Mouse (Mus musculus) MEL (cell line): ENCODE data around the gene Tradd. TPM values are rescaled to one million over a fixed set of nuclear protein-coding genes. Genes with fewer than 3 reads are reported as not detected.
A peak's percentile ranks its signal among the peaks of the same experiment; 100 is the strongest.

Source experiments
- DNase-seq: peaks from one replicate; pipeline ENCODE4 v3.0.0; 2011; ENCODE audit warnings: low read depth, low spot score
- H3K27ac ChIP-seq: 2 replicates; pipeline ENCODE4 v1.5.1; 2012; ENCODE audit warnings: low read depth, mild to moderate bottlenecking, control low read depth, low read length, moderate library complexity; ENCODE audit not compliant: control insufficient read depth
- H3K27me3 ChIP-seq, 2 experiments: fragments of 150-350 bp in 1 of 2; sonication (generic) in 1 of 2; 2 replicates each; pipeline ENCODE4 v1.6.1; 2012; ENCODE audit warnings: low read length in 2 of 2, mild to moderate bottlenecking in 2 of 2, improper control_type of control experiment in 1 of 2, moderate library complexity in 1 of 2; ENCODE audit not compliant: insufficient read depth in 2 of 2, control insufficient read depth in 1 of 2
- H3K36me3 ChIP-seq, 2 experiments: 2 replicates each; pipeline ENCODE4 v1.6.1; 2012 to 2014; ENCODE audit warnings: low read length in 2 of 2, improper control_type of control experiment in 1 of 2, inconsistent platforms in 1 of 2, mild to moderate bottlenecking in 1 of 2; ENCODE audit not compliant: insufficient read depth in 2 of 2, control insufficient read depth in 1 of 2
- H3K4me1 ChIP-seq, 2 experiments: fragments of 150-350 bp in 1 of 2; sonication (generic) in 1 of 2; 2 replicates each; pipeline ENCODE4 v1.6.1; 2012; ENCODE audit warnings: low read length in 2 of 2, improper control_type of control experiment in 1 of 2, mild to moderate bottlenecking in 1 of 2; ENCODE audit not compliant: insufficient read depth in 2 of 2, control insufficient read depth in 1 of 2
- H3K4me3 ChIP-seq, 2 experiments: fragments of 150-350 bp in 1 of 2; sonication (generic) in 1 of 2; 2 replicates each; pipeline ENCODE4 v1.5.1; 2012; ENCODE audit warnings: low read depth in 2 of 2, low read length in 2 of 2, mild to moderate bottlenecking in 2 of 2, moderate library complexity in 2 of 2, control low read depth in 1 of 2, improper control_type of control experiment in 1 of 2; ENCODE audit not compliant: control insufficient read depth in 1 of 2, insufficient read depth in 1 of 2
- H3K79me2 ChIP-seq: 2 replicates; pipeline ENCODE4 v1.6.1; 2012; ENCODE audit warnings: mild to moderate bottlenecking, low read length, moderate library complexity; ENCODE audit not compliant: control insufficient read depth, poor library complexity, insufficient read depth
- H3K9ac ChIP-seq: 2 replicates; pipeline ENCODE4 v1.6.1; 2012; ENCODE audit warnings: low read depth, mild to moderate bottlenecking, control low read depth, low read length, moderate library complexity; ENCODE audit not compliant: control insufficient read depth, poor library complexity, severe bottlenecking
- H3K9me3 ChIP-seq: fragments of 150-350 bp; sonication (generic); replicated peaks from 2 replicates; pipeline ENCODE4 v1.6.1; 2012; ENCODE audit warnings: mild to moderate bottlenecking, low read length, improper control_type of control experiment, moderate library complexity; ENCODE audit not compliant: insufficient read depth
- CHD1 ChIP-seq: IDR thresholded peaks from 2 replicates; pipeline ENCODE4 v1.6.1; 2012; ENCODE audit warnings: low read depth, mild to moderate bottlenecking, inconsistent platforms, low read length, improper control_type of control experiment
- CHD2 ChIP-seq: IDR thresholded peaks from 2 replicates; pipeline ENCODE4 v1.6.1; 2011; ENCODE audit warnings: low read length, improper control_type of control experiment
- CTCF ChIP-seq, 3 experiments: IDR thresholded peaks in 2 of 3; conservative IDR thresholded peaks in 1 of 3; 2 replicates each; pipeline ENCODE4 v1.5.1; 2011 to 2012; ENCODE audit warnings: low read length in 3 of 3, low read depth in 2 of 3, mild to moderate bottlenecking in 2 of 3, improper control_type of control experiment in 1 of 3, inconsistent platforms in 1 of 3, mixed read lengths in 1 of 3, moderate library complexity in 1 of 3; ENCODE audit not compliant: control insufficient read depth in 1 of 3, insufficient read depth in 1 of 3, poor library complexity in 1 of 3, severe bottlenecking in 1 of 3
- EP300 ChIP-seq, 2 experiments: IDR thresholded peaks; 2 replicates each; pipeline ENCODE4 v1.6.1; 2011; ENCODE audit warnings: improper control_type of control experiment in 2 of 2, low read length in 2 of 2, low read depth in 1 of 2, mild to moderate bottlenecking in 1 of 2
- ETS1 ChIP-seq: IDR thresholded peaks from 2 replicates; pipeline ENCODE4 v1.6.1; 2012; ENCODE audit warnings: low read depth, mild to moderate bottlenecking, inconsistent platforms, low read length, improper control_type of control experiment, moderate library complexity
- GABPA ChIP-seq: IDR thresholded peaks from 2 replicates; pipeline ENCODE4 v1.6.1; 2012; ENCODE audit warnings: low read depth, mild to moderate bottlenecking, inconsistent platforms, low read length, improper control_type of control experiment, moderate library complexity
- GATA1 ChIP-seq: IDR thresholded peaks from 2 replicates; pipeline ENCODE4 v1.6.1; 2011; ENCODE audit warnings: low read depth, low read length, improper control_type of control experiment
- JUND ChIP-seq: IDR thresholded peaks from 2 replicates; pipeline ENCODE4 v1.6.1; 2011; ENCODE audit warnings: low read depth, mild to moderate bottlenecking, improper control_type of control experiment, low read length
- MAFK ChIP-seq: IDR thresholded peaks from 2 replicates; pipeline ENCODE4 v1.6.1; 2011; ENCODE audit warnings: low read depth, mild to moderate bottlenecking, low read length, improper control_type of control experiment, borderline replicate concordance
- MAX ChIP-seq: IDR thresholded peaks from 2 replicates; pipeline ENCODE4 v1.6.1; 2011; ENCODE audit warnings: low read length, improper control_type of control experiment
- MYB ChIP-seq: IDR thresholded peaks from 2 replicates; pipeline ENCODE4 v1.6.1; 2011; ENCODE audit warnings: mild to moderate bottlenecking, low read depth, low read length, improper control_type of control experiment
- NELFE ChIP-seq: IDR thresholded peaks from 2 replicates; pipeline ENCODE4 v1.6.1; 2011; ENCODE audit warnings: low read depth, low read length, improper control_type of control experiment
- NRF1 ChIP-seq: IDR thresholded peaks from 2 replicates; pipeline ENCODE4 v1.6.1; 2014; ENCODE audit warnings: low read depth, mild to moderate bottlenecking, inconsistent platforms, low read length, improper control_type of control experiment, moderate library complexity; ENCODE audit not compliant: poor library complexity, insufficient read depth, severe bottlenecking
- POLR2AphosphoS2 ChIP-seq: IDR thresholded peaks from 2 replicates; pipeline ENCODE4 v1.6.1; 2011; ENCODE audit warnings: low read length, improper control_type of control experiment
- POLR2AphosphoS5 ChIP-seq: IDR thresholded peaks from 2 replicates; pipeline ENCODE4 v1.6.1; 2012; ENCODE audit warnings: low read depth, borderline replicate concordance, mild to moderate bottlenecking, inconsistent platforms, low read length, moderate library complexity, mixed read lengths
- SIN3A ChIP-seq: IDR thresholded peaks from 2 replicates; pipeline ENCODE4 v1.6.1; 2012; ENCODE audit warnings: low read length, improper control_type of control experiment, inconsistent platforms
- TAL1 ChIP-seq: IDR thresholded peaks from 2 replicates; pipeline ENCODE4 v1.6.1; 2012; ENCODE audit warnings: mild to moderate bottlenecking, inconsistent platforms, low read length, moderate library complexity, mixed read lengths
- TBP ChIP-seq: IDR thresholded peaks from 2 replicates; pipeline ENCODE4 v1.8.0; 2011; ENCODE audit warnings: low read depth, low read length, improper control_type of control experiment
- TCF12 ChIP-seq: IDR thresholded peaks from 2 replicates; pipeline ENCODE4 v1.6.1; 2014; ENCODE audit warnings: low read depth, mild to moderate bottlenecking, inconsistent platforms, low read length, improper control_type of control experiment, moderate library complexity
- UBTF ChIP-seq: IDR thresholded peaks from 2 replicates; pipeline ENCODE4 v1.6.1; 2012; ENCODE audit warnings: low read depth, mild to moderate bottlenecking, inconsistent platforms, low read length, improper control_type of control experiment, moderate library complexity, borderline replicate concordance; ENCODE audit not compliant: insufficient read depth
- USF1 ChIP-seq: IDR thresholded peaks from 2 replicates; pipeline ENCODE4 v1.6.1; 2014; ENCODE audit warnings: low read depth, mild to moderate bottlenecking, inconsistent platforms, low read length, improper control_type of control experiment, moderate library complexity
- USF2 ChIP-seq, 2 experiments: IDR thresholded peaks; 2 replicates each; pipeline ENCODE4 v1.6.1; 2011 to 2012; ENCODE audit warnings: improper control_type of control experiment in 2 of 2, low read length in 2 of 2, borderline replicate concordance in 1 of 2, inconsistent platforms in 1 of 2, low read depth in 1 of 2, mild to moderate bottlenecking in 1 of 2; ENCODE audit not compliant: insufficient read depth in 1 of 2
- ZKSCAN1 ChIP-seq: IDR thresholded peaks from 2 replicates; pipeline ENCODE4 v1.6.1; 2012; ENCODE audit warnings: low read depth, mild to moderate bottlenecking, inconsistent platforms, low read length, improper control_type of control experiment, moderate library complexity
- polyA plus RNA-seq, 2 experiments: library from polyadenylated mRNA; stranded (reverse) in 1 of 2; unstranded in 1 of 2; fragments of >175 nt in 1 of 2; fragments of >200 nt in 1 of 2; gene quantifications; 2 replicates each; pipeline versions ENCODE4 v1.2.1 to v1.2.4; 2012; ENCODE audit warnings: low replicate concordance in 2 of 2, low read depth in 1 of 2; ENCODE audit not compliant: insufficient read length in 2 of 2, insufficient read depth in 1 of 2, missing spikeins in 1 of 2
- total RNA-seq: library from RNA; depleted of rRNA; stranded (reverse); fragments of 300-350 nt; gene quantifications from 2 replicates; pipeline ENCODE4 v1.2.3, GENCODE M21; 2012

The Tradd gene
- total and polyA plus RNA-seq, 3 experiments, result 31.0 to 33.5 TPM; not detected in 1

DNA sequence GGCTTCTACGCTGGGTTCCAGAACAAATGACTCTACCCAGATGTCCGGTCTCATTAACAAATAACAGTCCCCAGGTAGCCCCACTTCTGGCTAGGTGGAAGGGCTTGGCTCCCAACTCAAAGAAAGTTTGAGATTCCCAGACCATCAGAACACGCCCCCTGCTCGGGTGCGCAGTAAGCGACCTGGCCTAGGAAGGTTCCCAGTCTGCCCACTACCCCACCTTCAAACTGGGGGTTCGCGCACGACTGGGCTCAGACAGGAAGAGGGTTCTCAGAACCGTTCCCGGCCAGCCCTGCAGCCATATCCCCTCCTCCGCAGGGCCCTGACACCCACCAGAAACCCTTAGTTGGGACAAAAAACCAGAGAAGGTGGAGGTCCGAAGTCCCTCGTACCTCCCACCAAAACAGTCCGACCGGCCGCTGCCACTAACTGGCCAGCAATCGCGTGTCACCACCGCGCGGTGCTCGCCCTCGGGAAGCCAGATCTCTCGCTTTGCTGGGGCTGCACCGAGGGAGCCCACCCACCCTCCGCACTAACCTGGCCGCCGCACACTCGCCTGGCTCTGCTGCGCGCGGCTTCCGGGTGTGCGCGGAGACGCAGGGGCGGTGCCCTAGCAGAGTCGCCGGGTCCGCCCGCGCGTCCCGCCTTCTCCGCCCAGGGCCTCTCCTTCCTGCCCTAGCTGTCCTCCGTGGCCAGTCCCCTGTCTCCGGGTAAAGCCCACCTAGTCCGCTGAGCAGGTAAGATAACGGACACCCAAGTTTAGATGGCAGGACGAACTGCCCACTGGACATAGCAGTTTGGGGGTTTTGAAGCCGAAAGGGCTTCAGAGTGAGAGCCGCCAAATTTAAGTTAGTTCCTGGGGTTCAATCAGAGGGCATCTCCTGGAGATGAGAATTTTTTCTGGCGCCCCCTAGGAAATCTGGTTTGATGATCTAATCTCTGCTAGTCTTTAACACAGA lies at the start of gene Tradd, which contains the start of gene Fbxl8 (continued):
- TF ChIP-seq ETS1, result no peak
- peak; percentile 77 for TF ChIP-seq NELFE
- no peak for TF ChIP-seq JUND
- TF ChIP-seq USF2 (IDR thresholded peaks at IDR 0.05; ENCODE audit: borderline replicate concordance in 1 of 2, insufficient read depth in 1 of 2, low read depth in 1 of 2, low read length in 2 of 2), result no peak

DNA sequence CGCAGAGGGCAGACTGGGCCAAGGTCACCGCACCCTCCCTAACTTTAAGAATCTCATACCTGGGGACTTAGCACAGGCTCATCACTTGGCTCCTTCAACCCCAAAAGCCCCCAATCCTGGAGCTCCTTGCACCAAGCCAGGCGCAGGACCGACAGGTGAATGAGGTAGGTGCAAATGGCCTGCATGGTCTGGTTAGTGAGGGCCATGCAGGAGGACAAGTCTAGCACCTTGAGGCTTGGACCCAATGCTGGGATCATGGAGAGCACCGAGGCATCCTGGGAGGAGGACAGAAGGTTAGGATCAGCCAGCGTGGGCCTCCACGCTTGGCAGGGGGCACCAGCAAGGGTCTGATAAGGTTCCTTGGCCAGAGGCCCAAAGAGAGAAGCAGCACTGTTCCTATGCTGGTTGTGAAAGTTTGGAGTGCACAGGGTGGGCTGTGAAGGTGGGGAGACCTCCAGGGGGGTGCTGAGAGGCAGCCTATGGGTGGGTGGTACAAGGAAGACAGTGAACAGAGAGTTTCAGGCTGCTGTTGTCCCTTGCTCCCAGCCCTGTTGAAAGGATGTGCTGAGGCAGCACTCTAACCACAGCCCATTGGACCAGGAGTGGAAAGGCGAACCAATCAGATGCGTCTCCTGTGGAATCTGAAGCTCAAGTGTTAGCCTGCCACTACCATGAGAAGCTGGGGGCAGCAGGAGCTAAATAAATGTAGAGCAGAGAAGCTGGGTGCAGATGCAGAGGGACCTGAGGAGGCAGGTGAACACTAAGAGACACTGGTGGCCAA lies 49.4 kb upstream of the Tradd start:
- Histone ChIP-seq H3K9ac (peak overlapping the region; percentile 12; the same call in 1 of the 2 replicates), H3K4me1 (peaks cover 22 to 28% of the 10 kb centered on the region in 2 experiments), H3K79me2 (no peaks in the 10 kb centered on the region), H3K27me3 (no peaks in the 10 kb centered on the region), H3K9me3 (no peaks in the 10 kb centered on the region), H3K36me3 (peaks cover 0 to 24% of the 10 kb centered on the region in 2 experiments; a peak in 2 of 4 replicates), H3K27ac (peak overlapping the region; percentile 26; the same call in 1 of the 2 replicates), H3K4me3 (no peak overlapping the region)
- peak; percentile 52 for DNase-seq
- peak in 1 of 2 experiments; percentile 29; a peak in 1 of 4 replicates for TF ChIP-seq EP300 (IDR thresholded peaks at IDR 0.05; ENCODE audit: low read depth in 1 of 2, low read length in 2 of 2)
- TF ChIP-seq MAX, result no peak
- no peak for TF ChIP-seq JUND
- TF ChIP-seq MAFK, result peak; percentile 66; the same call in 1 of the 2 replicates
- TF ChIP-seq GATA1, result 0 out of 2 replicates have a peak, but pooled peaks have one; percentile 21
- TF ChIP-seq POLR2AphosphoS2, result peak; percentile 45
- no peak for TF ChIP-seq ZKSCAN1
- 0 out of 2 replicates have a peak, but pooled peaks have one; percentile 22 for TF ChIP-seq SIN3A

DNA sequence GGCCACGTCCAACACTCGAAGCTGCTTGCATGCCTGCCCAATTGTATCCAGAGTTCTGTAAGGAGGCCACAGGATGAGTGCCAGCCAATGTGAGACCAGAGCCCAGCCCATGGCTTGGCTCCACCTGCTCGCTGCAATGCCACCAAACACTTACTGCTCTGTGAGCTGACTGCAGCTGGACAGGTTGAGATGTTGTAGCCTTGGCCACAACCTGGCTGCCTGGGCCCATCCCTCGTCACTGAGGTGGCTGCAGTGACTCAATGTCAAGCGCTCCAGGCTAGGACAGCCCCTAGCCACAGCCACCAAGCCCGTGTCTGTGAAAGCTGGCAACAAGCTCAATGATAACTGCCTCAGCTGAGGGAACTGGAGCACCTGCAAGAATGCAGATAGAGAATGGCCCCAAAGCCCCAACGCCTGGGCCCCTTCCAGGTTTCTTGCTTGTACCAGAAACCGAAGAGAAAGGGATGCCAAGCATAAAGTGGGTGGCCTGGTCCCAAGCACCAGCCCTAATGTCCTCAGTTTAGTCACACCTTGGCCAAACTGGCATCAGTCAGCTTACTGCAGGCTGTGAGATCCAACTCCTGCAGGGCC lies 48.6 kb upstream of the Tradd start:
- Histone ChIP-seq H3K4me3 (no peak overlapping the region), H3K36me3 (peaks cover 0 to 24% of the 10 kb centered on the region in 2 experiments; a peak in 2 of 4 replicates), H3K27ac (peak overlapping the region; percentile 26; the same call in 1 of the 2 replicates), H3K79me2 (no peaks in the 10 kb centered on the region), H3K9ac (peak overlapping the region; percentile 12; the same call in 1 of the 2 replicates), H3K27me3 (no peaks in the 10 kb centered on the region), H3K4me1 (peaks cover 22 to 28% of the 10 kb centered on the region in 2 experiments), H3K9me3 (no peaks in the 10 kb centered on the region)
- DNase-seq, result peak; percentile 70
- no peak for TF ChIP-seq NRF1
- no peak for TF ChIP-seq MAX
- peak; percentile 91 for TF ChIP-seq TCF12
- TF ChIP-seq POLR2AphosphoS5, result no peak
- no peak for TF ChIP-seq TBP
- TF ChIP-seq USF1, result no peak
- no peak for TF ChIP-seq GABPA
- TF ChIP-seq MYB, result no peak
- TF ChIP-seq MAFK, result no peak
- TF ChIP-seq CTCF (IDR thresholded peaks at IDR 0.05 in 2 of 3, conservative IDR thresholded peaks at IDR 0.05 in 1 of 3; ENCODE audit: control insufficient read depth in 1 of 3, insufficient read depth in 1 of 3, low read depth in 2 of 3, low read length in 3 of 3, poor library complexity in 1 of 3, severe bottlenecking in 1 of 3), result no peak
- TF ChIP-seq NELFE, result no peak
- no peak for TF ChIP-seq CHD1
- TF ChIP-seq TAL1, result peak; percentile 59
- TF ChIP-seq CHD2, result no peak
- peak; percentile 47 for TF ChIP-seq SIN3A
- TF ChIP-seq UBTF, result no peak
- peak; percentile 58; the same call in 1 of the 2 replicates for TF ChIP-seq GATA1
